Mouse (Mus musculus) ES-Bruce4 (cell line): Measurements from ENCODE around the gene Il17re.

Experiments
- CTCF ChIP-seq: IDR thresholded peaks from one replicate; pipeline ENCODE4 v1.8.1; 2011; ENCODE audit warnings: low read depth, low read length
- EP300 ChIP-seq: IDR thresholded peaks from 2 replicates; pipeline ENCODE4 v1.6.1; 2011; ENCODE audit warnings: low read depth, low read length; ENCODE audit not compliant: insufficient read depth
- POLR2A ChIP-seq: IDR thresholded peaks from one replicate; pipeline ENCODE4 v1.8.1; 2011; ENCODE audit warnings: low read length; ENCODE audit not compliant: insufficient read depth

DNA sequence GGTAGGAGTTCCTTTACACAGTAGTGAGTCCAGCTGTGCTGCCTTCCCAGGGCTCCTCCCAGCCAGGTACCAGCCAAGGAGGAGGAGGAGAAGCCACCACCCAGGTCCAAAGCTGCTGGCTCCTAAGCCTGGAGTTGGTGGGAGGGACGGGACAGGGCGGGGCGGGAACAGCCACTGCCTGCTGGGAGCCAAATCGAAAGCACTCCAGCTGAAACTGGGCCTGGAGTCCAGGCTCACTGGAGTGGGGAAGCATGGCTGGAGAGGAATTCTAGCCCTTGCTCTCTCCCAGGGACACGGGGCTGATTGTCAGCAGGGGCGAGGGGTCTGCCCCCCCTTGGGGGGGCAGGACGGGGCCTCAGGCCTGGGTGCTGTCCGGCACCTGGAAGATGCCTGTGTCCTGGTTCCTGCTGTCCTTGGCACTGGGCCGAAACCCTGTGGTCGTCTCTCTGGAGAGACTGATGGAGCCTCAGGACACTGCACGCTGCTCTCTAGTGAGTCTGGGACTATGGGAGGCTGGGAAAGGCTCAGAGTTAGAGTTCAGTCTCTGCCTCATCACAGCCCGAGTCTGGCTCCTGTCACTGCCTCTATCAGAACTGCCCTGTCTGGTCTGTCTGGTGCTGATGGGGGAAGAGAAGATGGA, 13.1 kb downstream of the Il17re start, which contains the start of gene Il17rc:
- TF ChIP-seq CTCF, result no peak
- peak; percentile 19 for TF ChIP-seq POLR2A
- TF ChIP-seq EP300, result no peak
